Mouse (Mus musculus): Measurements from ENCODE around the gene B3gat1. TPM values are rescaled to one million over a fixed set of nuclear protein-coding genes. Genes with fewer than 3 reads are reported as not detected.

Gene B3gat1
- 100 to 1,000 TPM; 251 to 282 TPM for total RNA-seq (2021)

DNA sequence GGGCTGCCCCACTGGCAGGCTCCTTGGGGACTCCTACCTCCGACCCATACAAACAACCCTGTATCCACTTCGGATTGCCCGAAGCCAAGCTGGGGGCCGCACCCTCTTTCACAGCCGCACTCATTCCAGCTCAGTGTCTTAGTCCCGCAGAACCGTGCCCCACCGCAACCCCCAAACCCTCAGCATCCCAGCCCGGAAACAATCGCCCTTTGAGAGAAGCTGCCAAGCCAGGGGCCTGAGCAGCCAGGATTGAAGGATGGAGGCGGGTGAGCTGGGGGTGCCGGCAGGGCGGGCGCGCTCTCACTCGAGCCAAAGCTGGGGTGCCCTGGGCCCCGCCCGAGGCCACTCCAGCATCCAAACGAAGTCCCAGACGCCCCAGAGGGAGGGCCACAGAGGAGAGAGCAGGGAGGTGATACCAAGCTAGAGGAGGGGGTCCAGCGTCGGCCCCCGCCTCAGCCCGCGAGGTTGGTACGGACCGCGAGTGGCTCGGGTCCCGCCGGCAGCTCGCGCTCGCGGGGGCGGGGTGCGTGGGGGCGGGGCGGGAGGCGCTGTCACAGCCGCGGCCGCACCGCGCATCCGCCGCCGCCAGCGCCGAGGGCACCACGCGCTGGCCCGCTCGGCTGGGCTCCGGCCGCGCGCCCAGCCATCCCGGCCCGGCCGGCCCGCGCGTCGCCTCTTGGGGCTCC, at the start of gene B3gat1:
Gene B3gat1, plus strand, starts transcription at position 523 of the 686 bp plus-strand sequence.
- peak; percentile 51 to 63 for DNase-seq (ENCODE audit: extremely low spot score in 1 of 2, low spot score in 1 of 2)

- DNase-seq (ENCODE audit: extremely low spot score in 1 of 2, low spot score in 1 of 2), result no peak
Measured at GRCm38 (mm10) chr9:26689171-26689570, 44.4 kb upstream of the B3gat1 start.

GRCm38 (mm10) chr9:26689956-26690698, 43.4 kb upstream of the B3gat1 start:
- DNase-seq (ENCODE audit: extremely low spot score in 1 of 2, low spot score in 1 of 2), result no peak

GRCm38 (mm10) chr9:26692641-26693040, 40.9 kb upstream of the B3gat1 start:
- no peak for DNase-seq (ENCODE audit: extremely low spot score in 1 of 2, low spot score in 1 of 2)

DNA sequence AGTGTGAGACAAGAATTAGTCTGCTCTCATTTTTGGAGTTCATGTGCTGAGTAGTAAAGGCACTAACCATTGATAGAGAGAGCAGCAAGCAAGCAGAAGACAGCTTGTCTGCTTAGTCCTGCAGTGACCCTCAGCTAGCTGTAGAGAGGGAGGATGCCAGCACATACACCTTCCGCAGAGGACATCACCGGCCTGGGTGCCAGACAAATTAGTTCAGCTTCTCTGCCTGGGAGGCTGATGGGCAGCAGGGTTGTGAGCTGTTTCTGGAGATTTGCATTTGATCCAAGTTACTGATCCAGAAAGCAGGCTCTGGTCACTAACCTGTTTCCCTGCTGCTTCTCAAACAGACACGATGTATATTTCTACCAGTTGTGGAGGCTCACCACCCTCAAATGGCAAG, 38.9 kb upstream of the B3gat1 start:
- DNase-seq (ENCODE audit: extremely low spot score in 1 of 2, low spot score in 1 of 2), result no peak

GRCm38 (mm10) chr9:26695178-26695577, 38.4 kb upstream of the B3gat1 start:
- no peak for DNase-seq (ENCODE audit: extremely low spot score in 1 of 2, low spot score in 1 of 2)

DNA sequence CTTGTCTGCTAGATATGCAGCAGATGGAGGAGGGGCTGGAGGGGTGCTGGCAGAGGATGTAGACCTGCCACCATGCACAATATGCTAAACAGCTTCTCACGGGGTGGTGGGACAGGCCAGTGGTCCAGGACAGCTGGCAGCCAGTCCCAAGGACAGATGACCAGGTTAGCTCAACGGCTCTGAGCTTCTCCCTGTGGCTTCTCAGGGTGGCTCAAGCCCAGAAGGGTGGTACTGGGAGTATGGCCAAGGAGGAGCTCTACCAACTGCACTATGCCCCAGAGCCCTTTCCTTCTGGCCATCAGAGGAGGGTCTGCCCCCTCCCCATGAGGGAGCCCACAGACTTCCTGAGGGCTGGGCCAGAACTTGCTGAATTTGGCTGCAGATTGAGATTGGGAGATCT, 35.2 kb upstream of the B3gat1 start:
- no peak for DNase-seq (ENCODE audit: extremely low spot score in 1 of 2, low spot score in 1 of 2)

DNA sequence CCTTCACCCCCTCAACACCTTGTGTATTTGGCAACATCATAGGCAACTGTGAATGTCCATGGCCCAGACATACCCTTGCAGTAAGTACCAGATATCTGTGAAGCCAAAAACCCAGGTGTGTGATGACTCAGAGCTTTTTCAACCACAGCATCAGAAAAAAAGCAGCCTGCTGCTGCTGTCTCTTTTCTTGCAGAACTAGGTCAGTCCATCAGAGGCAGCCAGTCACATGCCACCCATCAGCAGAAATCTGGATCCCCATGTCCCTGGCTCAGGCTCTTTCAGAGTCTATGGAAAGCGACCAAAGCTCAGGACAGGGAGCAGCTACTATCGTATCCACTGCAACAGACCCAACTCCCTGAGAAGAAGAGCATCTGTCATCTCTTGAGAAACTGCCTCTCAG, 33.2 kb upstream of the B3gat1 start:
- no peak for DNase-seq (ENCODE audit: extremely low spot score in 1 of 2, low spot score in 1 of 2)

DNA sequence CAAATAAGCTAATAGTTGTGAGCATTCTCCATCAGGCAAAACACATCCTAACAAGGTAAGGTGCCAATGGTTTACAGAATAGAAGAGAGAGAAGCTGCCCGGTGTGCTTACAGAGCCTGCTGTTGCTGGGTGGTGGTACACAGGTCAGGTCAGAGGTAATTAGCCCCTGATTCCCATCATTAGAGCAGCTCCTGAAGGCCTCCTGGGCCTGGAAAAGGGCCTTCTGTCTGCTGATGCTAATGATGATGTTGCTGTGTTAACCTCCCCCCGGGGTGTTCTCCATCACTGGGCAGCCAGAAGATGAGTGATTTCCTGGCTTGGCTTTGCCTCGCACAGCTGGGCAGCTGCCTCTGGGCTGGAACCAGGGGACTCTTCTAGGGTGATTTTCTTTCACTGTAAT, 15.1 kb upstream of the B3gat1 start:
- DNase-seq (ENCODE audit: extremely low spot score in 1 of 2, low spot score in 1 of 2), result no peak

GRCm38 (mm10) chr9:26721771-26722170, 11.8 kb upstream of the B3gat1 start:
- DNase-seq (ENCODE audit: extremely low spot score in 1 of 2, low spot score in 1 of 2), result no peak

DNA sequence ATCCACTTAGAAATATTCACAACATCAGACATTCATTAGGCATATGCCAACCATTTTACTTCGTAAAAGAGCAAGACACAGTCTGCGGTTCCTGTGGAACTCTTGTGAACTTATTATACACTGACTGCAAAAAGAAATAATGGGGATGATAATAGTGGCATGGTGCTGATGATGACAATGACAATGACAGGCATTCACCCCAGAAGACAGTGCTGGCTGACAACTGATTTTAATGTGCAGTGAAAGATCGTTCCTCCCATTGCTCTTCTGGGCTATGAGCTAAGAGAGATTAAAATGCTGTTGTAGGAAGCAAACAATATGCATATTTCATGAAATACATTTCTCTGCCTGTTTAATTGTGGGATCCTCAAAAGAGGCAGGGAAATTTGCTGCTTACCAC, 7.8 kb upstream of the B3gat1 start:
- no peak for DNase-seq (ENCODE audit: extremely low spot score in 1 of 2, low spot score in 1 of 2)

DNA sequence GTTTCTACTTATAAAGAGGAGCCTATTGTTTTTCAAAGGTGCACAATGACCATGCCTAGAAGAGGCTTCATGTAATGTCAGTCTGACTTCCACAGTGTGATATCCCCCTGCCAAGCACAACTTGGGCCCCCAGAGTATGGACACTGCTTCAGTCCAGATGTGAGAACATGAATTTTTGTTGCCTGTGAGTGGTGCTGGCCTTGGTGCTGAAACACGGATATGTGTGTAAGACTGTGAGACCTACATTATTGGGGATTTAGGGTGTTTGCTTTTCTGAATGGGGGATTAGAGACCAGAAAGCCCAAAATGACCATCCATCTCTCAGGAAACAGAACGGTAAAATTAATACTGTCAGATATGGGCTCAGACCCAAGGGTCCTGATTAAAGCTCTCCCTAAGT, 6.1 kb upstream of the B3gat1 start:
- no peak for DNase-seq (ENCODE audit: extremely low spot score in 1 of 2, low spot score in 1 of 2)

DNA sequence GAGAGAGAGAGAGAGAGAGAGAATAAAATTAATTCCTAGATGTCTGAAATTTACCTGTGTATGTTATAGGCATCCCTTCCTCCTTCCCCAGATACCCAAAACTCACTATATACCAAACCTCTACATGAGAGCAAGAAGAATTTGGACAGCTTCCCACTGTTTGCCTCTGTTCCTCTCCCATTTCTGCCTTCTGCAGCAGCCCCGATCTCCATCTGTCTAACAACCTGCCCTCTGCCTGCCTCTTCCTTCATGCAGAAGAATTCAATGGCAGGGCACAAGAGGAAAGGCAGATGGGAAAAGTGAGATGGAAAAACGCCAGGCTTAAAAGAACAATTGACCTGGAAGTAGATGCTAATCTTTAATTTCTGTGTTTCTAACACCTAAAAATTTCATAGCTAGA, 5.0 kb upstream of the B3gat1 start:
- DNase-seq (ENCODE audit: extremely low spot score in 1 of 2, low spot score in 1 of 2), result no peak

GRCm38 (mm10) chr9:26733986-26734385, 458 bp downstream of the B3gat1 start:
- peak in 1 of 2 experiments; percentile 42 for DNase-seq (ENCODE audit: extremely low spot score in 1 of 2, low spot score in 1 of 2)

DNA sequence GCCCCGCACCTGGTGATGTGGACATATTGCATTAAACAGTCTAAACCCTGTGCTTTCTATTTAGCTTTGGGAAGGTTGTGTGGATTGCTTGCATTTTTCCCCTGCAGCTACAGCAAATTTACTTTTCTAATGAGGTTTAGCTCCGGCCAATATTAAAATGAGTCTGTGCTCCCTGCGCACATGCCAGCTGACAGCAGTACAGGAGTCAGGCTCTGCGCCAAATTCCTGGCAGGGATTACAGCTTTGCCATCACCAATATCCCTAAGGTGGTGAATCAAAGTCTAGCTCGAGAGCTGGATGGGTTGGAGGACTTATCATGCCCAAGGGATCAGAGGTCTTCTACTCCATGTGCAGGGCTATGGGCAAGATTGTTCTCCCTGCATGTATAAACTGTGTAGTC, 3.6 kb downstream of the B3gat1 start:
- no peak for DNase-seq (ENCODE audit: extremely low spot score in 1 of 2, low spot score in 1 of 2)

DNA sequence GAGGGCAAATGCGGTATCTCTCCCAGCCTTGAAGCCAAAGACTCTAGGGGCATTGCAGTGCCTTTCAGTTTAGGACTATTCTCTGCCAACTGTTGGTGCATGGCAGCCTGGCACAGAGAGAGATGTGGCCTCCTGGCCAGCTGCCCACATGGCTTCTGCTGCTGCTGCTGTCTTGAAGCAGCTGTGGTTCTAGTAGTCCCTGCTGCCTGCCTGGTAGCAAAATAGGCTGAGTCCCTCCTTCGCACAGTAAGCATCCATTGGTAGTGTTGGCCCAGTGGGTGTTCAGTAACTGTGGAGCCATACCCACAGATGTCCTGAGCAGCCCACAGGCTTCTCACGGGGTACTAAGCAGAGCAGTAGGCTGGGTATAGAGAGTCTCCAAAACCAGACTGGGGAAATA, 9.3 kb downstream of the B3gat1 start:
- no peak for DNase-seq (ENCODE audit: extremely low spot score in 1 of 2, low spot score in 1 of 2)

DNA sequence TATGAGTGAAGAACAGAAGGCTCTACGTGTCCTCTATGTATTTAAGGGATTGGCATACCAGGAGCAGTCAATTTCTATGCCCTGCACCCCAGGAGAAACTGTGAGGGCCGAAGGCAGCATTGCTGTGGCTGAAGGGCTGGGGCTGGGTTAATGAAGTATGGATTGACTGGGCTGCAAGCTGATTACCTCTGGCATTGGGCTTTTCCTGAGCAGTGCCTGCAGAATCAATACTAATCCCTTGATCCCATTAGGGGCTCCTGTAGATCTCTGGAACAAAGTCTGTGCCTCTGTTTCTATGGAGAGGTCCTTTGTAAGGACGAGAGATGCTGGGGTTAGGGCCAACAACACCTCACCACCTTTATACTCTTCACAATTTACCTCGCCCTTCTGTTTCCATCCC, 13.6 kb downstream of the B3gat1 start:
- no peak for DNase-seq (ENCODE audit: extremely low spot score in 1 of 2, low spot score in 1 of 2)

- no peak for DNase-seq (ENCODE audit: extremely low spot score in 1 of 2, low spot score in 1 of 2)
Measured at GRCm38 (mm10) chr9:26748893-26749292, 15.4 kb downstream of the B3gat1 start.

DNA sequence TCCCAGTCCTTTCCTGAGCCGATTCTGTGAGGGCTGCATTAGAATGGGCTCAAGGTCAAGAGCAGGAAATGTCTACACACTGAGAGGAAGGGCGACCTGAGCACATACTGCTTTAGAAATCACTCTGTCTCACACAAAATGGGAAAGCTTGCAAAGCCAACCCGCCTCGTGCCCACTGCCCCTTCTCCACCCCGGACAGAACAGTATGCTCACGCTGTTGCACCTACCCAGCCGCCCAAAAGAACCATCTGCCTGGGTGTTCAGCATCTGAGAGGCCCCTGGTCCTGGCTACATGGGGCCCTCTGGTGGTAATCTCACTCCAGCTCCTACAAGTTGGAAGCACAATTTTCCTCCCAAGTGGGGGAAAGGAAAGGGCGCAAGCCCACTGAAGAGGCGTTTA, 26.6 kb downstream of the B3gat1 start:
- DNase-seq (ENCODE audit: extremely low spot score in 1 of 2, low spot score in 1 of 2), result peak; percentile 56 to 61

GRCm38 (mm10) chr9:26760576-26760975, 27.0 kb downstream of the B3gat1 start:
- DNase-seq (ENCODE audit: extremely low spot score in 1 of 2, low spot score in 1 of 2), result no peak

DNA sequence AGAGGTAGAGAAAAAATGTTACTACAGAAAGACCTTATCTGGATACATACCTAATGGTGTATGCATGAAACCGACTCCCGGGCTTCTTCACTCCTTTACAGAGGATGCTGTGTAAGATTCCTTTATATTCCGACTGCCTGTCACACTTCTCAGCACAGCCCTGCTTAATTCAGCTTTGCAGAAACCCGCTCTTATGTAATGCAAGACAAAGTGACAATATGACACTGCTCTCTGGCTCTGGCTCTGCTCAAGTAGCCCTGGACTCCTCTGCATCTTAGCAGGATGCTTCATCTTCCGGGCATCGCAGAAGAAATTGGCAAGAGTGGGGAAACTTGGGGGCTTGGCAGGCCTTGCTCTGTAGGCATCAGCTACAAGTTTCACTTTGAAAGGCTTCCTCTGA, 28.9 kb downstream of the B3gat1 start:
- no peak for DNase-seq (ENCODE audit: extremely low spot score in 1 of 2, low spot score in 1 of 2)

DNA sequence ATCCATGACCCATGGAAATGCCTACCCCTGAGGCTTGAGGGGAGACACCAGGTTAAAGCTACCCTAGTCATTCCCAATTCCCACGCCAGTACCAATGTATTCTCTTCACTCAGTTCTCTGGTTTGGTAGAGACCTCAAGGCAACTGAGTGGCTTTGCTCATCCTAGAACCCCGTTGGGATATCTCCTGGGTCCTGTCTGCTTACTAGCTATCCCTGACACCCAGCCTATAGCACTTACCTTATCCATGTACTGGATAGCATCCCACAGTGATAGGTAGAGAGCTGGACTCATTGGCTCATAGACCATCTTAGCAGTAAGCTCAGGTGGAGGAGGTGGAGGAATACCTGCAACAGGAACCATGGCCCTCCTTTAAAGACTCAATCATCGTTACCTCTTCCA, 34.7 kb downstream of the B3gat1 start:
- DNase-seq (ENCODE audit: extremely low spot score in 1 of 2, low spot score in 1 of 2), result no peak

Measured in layer of hippocampus, postnatal 25 days (tissue).